Mouse (Mus musculus) heart, adult 2 months (tissue): Measurements from ENCODE around the gene Pgpep1.

ENCODE experiments used
- CTCF ChIP-seq: fragments of 200-600 bp; IDR thresholded peaks from 2 replicates; pipeline ENCODE4 v1.8.1; 2022; ENCODE audit warnings: antibody characterized with exemption, mild to moderate bottlenecking, moderate library complexity
- POLR2A ChIP-seq: fragments of 200-500 bp; IDR thresholded peaks from 2 replicates; pipeline ENCODE4 v1.6.1; 2011; ENCODE audit warnings: mild to moderate bottlenecking, low read depth, low read length, control low read depth; ENCODE audit not compliant: insufficient read depth

DNA sequence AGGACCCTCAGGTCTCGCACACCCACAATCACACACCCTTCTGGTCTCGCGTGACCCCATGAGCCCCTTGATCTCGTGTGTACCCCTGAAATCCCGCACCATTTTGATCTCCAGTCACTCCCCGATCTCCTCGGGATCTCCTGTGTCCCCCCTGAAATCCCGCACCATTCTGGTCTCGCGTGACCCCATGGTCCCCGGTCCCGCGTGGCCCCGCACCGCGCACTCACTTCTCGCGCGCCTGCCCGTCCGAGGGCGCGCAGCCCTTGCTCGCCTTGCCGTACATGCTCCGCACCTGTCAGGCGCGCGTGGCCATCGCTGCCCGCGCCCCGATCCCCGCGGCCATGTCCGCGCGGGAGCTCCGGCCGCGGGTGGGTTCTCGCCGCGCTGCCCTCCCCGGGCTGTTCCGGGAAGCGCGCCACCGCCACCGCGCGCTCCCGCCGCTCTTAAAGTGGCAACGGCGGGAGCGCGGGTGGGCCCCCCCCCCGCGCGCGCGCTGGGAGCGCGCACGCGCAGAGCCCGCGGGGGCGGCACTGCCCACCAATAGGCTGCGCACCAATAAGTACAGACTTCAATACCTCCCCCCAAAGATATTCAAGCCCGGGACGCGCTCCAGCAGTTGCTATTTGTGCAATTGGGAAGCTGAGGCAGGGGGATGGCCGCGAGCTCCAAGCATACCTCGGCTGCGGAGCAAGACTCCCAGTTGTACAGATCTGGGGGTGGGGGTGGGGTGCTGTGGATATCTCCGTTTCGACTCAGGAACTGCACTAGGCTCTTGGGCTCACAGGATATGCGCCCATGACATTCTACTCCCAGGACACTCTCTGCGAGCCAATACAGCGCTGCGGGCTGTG lies 52.1 kb downstream of the Pgpep1 start:
- no peak for TF ChIP-seq CTCF
- peak; percentile 56 for TF ChIP-seq POLR2A
